Mouse (Mus musculus): ENCODE data around the gene Smap1. TPM values are rescaled to one million over a fixed set of nuclear protein-coding genes. Genes with fewer than 3 reads are reported as not detected.
A peak's percentile ranks its signal among the peaks of the same experiment; 100 is the strongest.

The Smap1 gene
- polyA plus RNA-seq, 1 experiment from 2014 or later: 53.1 TPM

DNA sequence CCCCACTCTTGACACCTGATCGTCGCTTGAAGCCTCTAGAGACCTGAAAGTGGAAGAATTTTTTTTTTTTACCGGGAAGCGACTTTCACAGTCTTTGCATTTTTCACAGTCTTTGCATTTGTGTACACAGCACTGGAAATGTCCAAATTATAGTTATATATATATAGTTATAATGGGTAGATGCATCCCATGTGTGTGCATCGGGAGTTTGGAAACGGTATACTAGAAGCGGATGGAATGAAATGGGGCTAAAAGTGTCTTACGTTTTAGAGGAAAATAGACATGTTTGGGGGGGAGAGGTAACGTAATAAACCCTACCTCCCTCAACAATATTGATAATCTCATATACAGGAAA lies 390 bp upstream of the Smap1 start:
- DNase-seq (ENCODE audit: low spot score) (no peak), ATAC-seq (replicated peaks; ENCODE audit: low FRiP score, low read depth) (no peak)
- H3K9me3 ChIP-seq (replicated peaks; ENCODE audit: low read length): peaks cover 9% of the 10 kb centered on the region
- no peaks in the 10 kb centered on the region for H3K36me3 ChIP-seq (ENCODE audit: insufficient read depth, low read length)
- peaks cover 3% of the 10 kb centered on the region for H3K4me1 ChIP-seq (replicated peaks; ENCODE audit: insufficient read depth, low read length)
- H3K9ac ChIP-seq (ENCODE audit: low read depth, low read length): peak overlapping the region; percentile 96
- H3K4me2 ChIP-seq (ENCODE audit: low read length): peak overlapping the region; percentile 79
- H3K4me3 ChIP-seq (replicated peaks; ENCODE audit: low read depth, low read length): peak overlapping the region; percentile 94
- WGBS: 29% methylated on average over 9 of the region's 9 CpGs
- H3K27me3 ChIP-seq (ENCODE audit: insufficient read depth, low read length): no peaks in the 10 kb centered on the region
- peak overlapping the region; percentile 98 for H3K27ac ChIP-seq
- TF ChIP-seq CTCF (IDR thresholded peaks at IDR 0.05; ENCODE audit: low read depth): no peak

DNA sequence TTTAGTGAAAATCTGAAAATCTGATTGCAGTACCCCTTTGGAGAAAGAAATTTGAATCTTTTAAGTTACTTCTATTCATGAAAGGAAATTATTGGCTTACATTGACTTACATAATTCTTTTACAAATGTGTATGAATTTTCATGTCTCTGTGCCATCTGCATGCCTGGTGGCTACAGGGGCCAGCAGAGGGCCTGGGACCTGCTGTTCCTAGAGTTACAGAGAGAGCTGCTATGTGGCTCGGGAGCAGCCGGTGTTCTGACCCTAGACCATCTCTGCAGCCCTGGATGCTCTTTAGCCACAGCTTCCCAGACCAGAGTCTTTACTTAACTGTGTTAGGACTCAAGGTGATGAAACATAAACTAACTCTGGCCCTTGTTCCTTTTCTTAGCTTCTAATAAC lies 1.8 kb downstream of the Smap1 start:
- Histone ChIP-seq H3K9me3 (replicated peaks; ENCODE audit: low read length) (no peaks in the 10 kb centered on the region), H3K9ac (ENCODE audit: low read depth, low read length) (no peak overlapping the region), H3K27me3 (ENCODE audit: insufficient read depth, low read length) (no peaks in the 10 kb centered on the region), H3K4me2 (ENCODE audit: low read length) (peak overlapping the region; percentile 79), H3K27ac (no peak overlapping the region), H3K4me1 (replicated peaks; ENCODE audit: insufficient read depth, low read length) (peaks cover 3% of the 10 kb centered on the region), H3K36me3 (ENCODE audit: insufficient read depth, low read length) (no peaks in the 10 kb centered on the region), H3K4me3 (replicated peaks; ENCODE audit: low read depth, low read length) (no peak overlapping the region)
- ATAC-seq (replicated peaks; ENCODE audit: low FRiP score, low read depth): no peak
- TF ChIP-seq CTCF (IDR thresholded peaks at IDR 0.05; ENCODE audit: low read depth): peak; percentile 41; the same call in 1 of the 2 replicates
- 22% methylated on average over 2 of the region's 2 CpGs for WGBS
- peak; percentile 46 for DNase-seq (ENCODE audit: low spot score)

DNA sequence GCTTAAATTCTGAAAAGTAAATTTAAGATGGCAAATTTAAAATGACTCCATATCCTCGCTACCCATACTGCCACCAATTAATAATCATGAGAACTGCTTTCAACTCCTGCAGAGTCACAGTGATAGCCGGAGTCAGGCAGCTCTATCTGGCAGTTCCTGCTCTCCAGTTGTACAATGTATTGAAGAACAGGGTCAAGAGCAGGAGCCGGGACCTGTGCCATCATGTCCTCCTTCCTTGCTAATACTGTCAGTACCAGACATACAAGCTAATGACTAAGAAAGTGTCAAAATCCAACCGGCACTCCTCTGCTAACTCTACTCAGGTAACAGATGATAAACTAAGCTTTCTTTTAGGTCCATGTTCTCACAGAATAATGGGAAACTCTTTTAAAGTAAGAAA lies 3.0 kb downstream of the Smap1 start:
- 81% methylated on average over 4 of the region's 4 CpGs for WGBS
- Histone ChIP-seq H3K4me3 (replicated peaks; ENCODE audit: low read depth, low read length) (no peak overlapping the region), H3K4me1 (replicated peaks; ENCODE audit: insufficient read depth, low read length) (peaks cover 3% of the 10 kb centered on the region), H3K9ac (ENCODE audit: low read depth, low read length) (no peak overlapping the region), H3K4me2 (ENCODE audit: low read length) (no peak overlapping the region), H3K36me3 (ENCODE audit: insufficient read depth, low read length) (no peaks in the 10 kb centered on the region), H3K9me3 (replicated peaks; ENCODE audit: low read length) (no peaks in the 10 kb centered on the region), H3K27ac (no peak overlapping the region), H3K27me3 (ENCODE audit: insufficient read depth, low read length) (no peaks in the 10 kb centered on the region)
- TF ChIP-seq CTCF (IDR thresholded peaks at IDR 0.05; ENCODE audit: low read depth): no peak
- DNase-seq (ENCODE audit: low spot score) (no peak), ATAC-seq (replicated peaks; ENCODE audit: low FRiP score, low read depth) (no peak)

DNA sequence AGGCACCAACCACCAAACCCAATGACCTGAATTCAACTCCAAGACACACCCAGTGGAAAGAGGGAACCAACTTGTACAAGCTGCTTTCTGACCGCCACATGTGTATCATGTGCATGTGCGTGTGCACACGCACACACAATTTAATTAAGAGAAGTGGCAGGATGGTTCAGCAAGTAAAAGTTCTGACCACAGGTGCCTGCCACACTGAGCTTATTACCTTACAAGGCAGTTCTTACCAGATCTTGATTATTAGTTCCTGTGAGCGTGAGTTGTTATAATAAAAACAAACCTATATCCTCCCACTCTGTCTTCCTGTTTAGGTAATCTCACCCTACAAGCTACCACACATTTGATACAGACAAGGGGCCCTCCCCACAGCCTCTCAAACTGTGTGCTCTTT lies 6.6 kb downstream of the Smap1 start:
- no peaks in the 10 kb centered on the region for H3K36me3 ChIP-seq (ENCODE audit: insufficient read depth, low read length)
- H3K4me3 ChIP-seq (replicated peaks; ENCODE audit: low read depth, low read length): no peak overlapping the region
- H3K9ac ChIP-seq (ENCODE audit: low read depth, low read length): no peak overlapping the region
- H3K27ac ChIP-seq: no peak overlapping the region
- no peak for TF ChIP-seq CTCF (IDR thresholded peaks at IDR 0.05; ENCODE audit: low read depth)
- no peak overlapping the region for H3K4me2 ChIP-seq (ENCODE audit: low read length)
- H3K9me3 ChIP-seq (replicated peaks; ENCODE audit: low read length): no peaks in the 10 kb centered on the region
- no peak for ATAC-seq (replicated peaks; ENCODE audit: low FRiP score, low read depth)
- H3K4me1 ChIP-seq (replicated peaks; ENCODE audit: insufficient read depth, low read length): peaks cover 3% of the 10 kb centered on the region; the same call in 1 of the 2 replicates
- 75% methylated on average over 4 of the region's 4 CpGs for WGBS
- DNase-seq (ENCODE audit: low spot score): no peak
- H3K27me3 ChIP-seq (ENCODE audit: insufficient read depth, low read length): no peaks in the 10 kb centered on the region

GRCm38 (mm10) chr1:23912988-23913387 lies 9.1 kb downstream of the Smap1 start:
- ATAC-seq (replicated peaks; ENCODE audit: low FRiP score, low read depth): no peak
- H3K4me1 ChIP-seq (replicated peaks; ENCODE audit: insufficient read depth, low read length): no peaks in the 10 kb centered on the region
- no peak for DNase-seq (ENCODE audit: low spot score)
- WGBS: 73% methylated on average over 2 of the region's 2 CpGs
- H3K27me3 ChIP-seq (ENCODE audit: insufficient read depth, low read length): no peaks in the 10 kb centered on the region
- H3K4me3 ChIP-seq (replicated peaks; ENCODE audit: low read depth, low read length): no peak overlapping the region
- H3K9me3 ChIP-seq (replicated peaks; ENCODE audit: low read length): no peaks in the 10 kb centered on the region
- H3K4me2 ChIP-seq (ENCODE audit: low read length): no peak overlapping the region
- H3K27ac ChIP-seq: no peak overlapping the region
- no peak overlapping the region for H3K9ac ChIP-seq (ENCODE audit: low read depth, low read length)
- TF ChIP-seq CTCF (IDR thresholded peaks at IDR 0.05; ENCODE audit: low read depth): no peak
- no peaks in the 10 kb centered on the region for H3K36me3 ChIP-seq (ENCODE audit: insufficient read depth, low read length)

DNA sequence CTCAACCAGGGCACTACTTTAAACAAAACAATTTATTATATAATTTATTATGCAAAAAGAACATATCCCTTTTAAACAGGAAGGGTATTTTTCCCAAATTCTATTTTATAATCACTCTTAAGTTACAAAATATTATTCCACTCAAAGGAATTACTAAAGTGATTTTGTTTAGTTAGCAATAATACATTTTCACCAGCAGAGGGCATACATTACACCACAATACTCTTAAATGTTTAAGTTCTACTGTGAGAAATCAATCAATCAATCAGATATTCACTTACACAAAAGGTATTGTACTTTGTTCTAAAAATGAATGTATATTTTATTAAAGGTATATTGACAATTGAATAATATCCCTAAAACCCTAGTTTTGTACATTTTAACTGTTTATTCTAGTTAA lies 16.0 kb downstream of the Smap1 start:
- H3K4me3 ChIP-seq (replicated peaks; ENCODE audit: low read depth, low read length): no peak overlapping the region
- no peaks in the 10 kb centered on the region for H3K9me3 ChIP-seq (replicated peaks; ENCODE audit: low read length)
- H3K27me3 ChIP-seq (ENCODE audit: insufficient read depth, low read length): no peaks in the 10 kb centered on the region
- no peak for ATAC-seq (replicated peaks; ENCODE audit: low FRiP score, low read depth)
- no peaks in the 10 kb centered on the region for H3K36me3 ChIP-seq (ENCODE audit: insufficient read depth, low read length)
- peak; percentile 79 for TF ChIP-seq CTCF (IDR thresholded peaks at IDR 0.05; ENCODE audit: low read depth)
- H3K4me2 ChIP-seq (ENCODE audit: low read length): no peak overlapping the region
- no peak overlapping the region for H3K9ac ChIP-seq (ENCODE audit: low read depth, low read length)
- DNase-seq (ENCODE audit: low spot score): peak; percentile 45
- H3K27ac ChIP-seq: no peak overlapping the region
- no peaks in the 10 kb centered on the region for H3K4me1 ChIP-seq (replicated peaks; ENCODE audit: insufficient read depth, low read length)

GRCm38 (mm10) chr1:23903340-23903739 lies 18.8 kb downstream of the Smap1 start:
- Histone ChIP-seq H3K9me3 (replicated peaks; ENCODE audit: low read length) (no peaks in the 10 kb centered on the region), H3K27me3 (ENCODE audit: insufficient read depth, low read length) (no peaks in the 10 kb centered on the region), H3K36me3 (ENCODE audit: insufficient read depth, low read length) (no peaks in the 10 kb centered on the region), H3K27ac (no peak overlapping the region), H3K4me3 (replicated peaks; ENCODE audit: low read depth, low read length) (no peak overlapping the region), H3K9ac (ENCODE audit: low read depth, low read length) (no peak overlapping the region), H3K4me1 (replicated peaks; ENCODE audit: insufficient read depth, low read length) (no peaks in the 10 kb centered on the region), H3K4me2 (ENCODE audit: low read length) (no peak overlapping the region)
- 84% methylated on average over 3 of the region's 3 CpGs for WGBS
- ATAC-seq (replicated peaks; ENCODE audit: low FRiP score, low read depth) (no peak), DNase-seq (ENCODE audit: low spot score) (no peak)
- no peak for TF ChIP-seq CTCF (IDR thresholded peaks at IDR 0.05; ENCODE audit: low read depth)
